Mouse (Mus musculus) R1 (cell line): ENCODE measurements around the gene Mansc1.

Experiments
- DNase-seq: peaks from one replicate; pipeline ENCODE4 v3.0.0-alpha.2; 2018; ENCODE audit warnings: low read depth, low spot score

The Mansc1 gene

GRCm38 (mm10) chr6:134599239-134599638, 33.0 kb downstream of the Mansc1 start:
- no peak for DNase-seq

DNA sequence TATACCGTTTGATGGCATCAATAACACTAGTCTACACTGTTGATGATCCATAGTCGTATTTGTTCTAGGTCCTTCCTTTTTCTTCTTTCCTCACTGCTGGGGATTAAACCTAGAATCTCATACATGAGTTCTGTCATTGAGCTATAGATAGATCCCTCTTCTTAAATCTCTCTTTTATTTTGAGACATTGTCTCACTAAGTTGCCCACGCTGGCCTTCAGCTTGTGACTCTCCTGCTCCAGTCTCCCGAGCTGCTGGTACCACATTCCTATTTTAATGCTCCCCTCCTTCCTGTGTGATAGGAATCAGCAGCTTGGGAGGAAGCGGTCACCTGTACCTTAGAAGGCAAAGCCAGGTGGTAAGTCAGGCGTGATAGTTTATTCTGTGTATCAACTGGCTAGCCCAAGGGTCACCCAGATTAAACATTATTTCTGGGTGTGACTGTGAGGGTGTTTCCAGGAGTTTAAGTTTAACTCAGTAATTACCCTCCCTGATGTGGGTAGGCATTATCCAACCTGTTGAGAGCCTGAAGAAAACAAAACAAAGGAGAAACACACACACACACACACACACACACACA, 34.5 kb downstream of the Mansc1 start:
- no peak for DNase-seq

- peak; percentile 53 for DNase-seq
These were observed 37.5 kb downstream of the Mansc1 start for GRCm38 (mm10) chr6:134594569-134595442.

GRCm38 (mm10) chr6:134591614-134592013, 40.7 kb downstream of the Mansc1 start:
- DNase-seq = peak; percentile 50

GRCm38 (mm10) chr6:134586241-134586640, 46.0 kb downstream of the Mansc1 start:
- no peak for DNase-seq

GRCm38 (mm10) chr6:134584616-134585015, 47.7 kb downstream of the Mansc1 start:
- DNase-seq = no peak

DNA sequence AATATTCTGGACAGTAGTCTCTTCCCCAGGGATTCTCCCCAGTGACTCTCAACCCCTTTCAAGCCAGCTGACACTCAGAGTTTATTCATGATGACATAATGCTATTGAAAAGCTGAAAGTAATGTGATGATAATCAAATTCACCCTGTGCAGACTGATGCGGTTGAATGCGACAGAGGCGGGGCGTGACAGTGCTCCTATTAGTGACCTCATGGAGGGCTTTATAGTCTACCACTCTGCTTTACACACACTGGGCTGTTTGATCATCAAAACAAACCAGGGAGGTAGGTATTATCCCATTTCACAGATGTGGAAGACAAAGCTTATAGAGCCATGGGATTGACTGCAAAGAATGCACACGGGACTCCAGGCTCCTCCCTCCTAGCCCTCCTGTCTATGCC, 50.2 kb downstream of the Mansc1 start:
- DNase-seq = no peak

DNA sequence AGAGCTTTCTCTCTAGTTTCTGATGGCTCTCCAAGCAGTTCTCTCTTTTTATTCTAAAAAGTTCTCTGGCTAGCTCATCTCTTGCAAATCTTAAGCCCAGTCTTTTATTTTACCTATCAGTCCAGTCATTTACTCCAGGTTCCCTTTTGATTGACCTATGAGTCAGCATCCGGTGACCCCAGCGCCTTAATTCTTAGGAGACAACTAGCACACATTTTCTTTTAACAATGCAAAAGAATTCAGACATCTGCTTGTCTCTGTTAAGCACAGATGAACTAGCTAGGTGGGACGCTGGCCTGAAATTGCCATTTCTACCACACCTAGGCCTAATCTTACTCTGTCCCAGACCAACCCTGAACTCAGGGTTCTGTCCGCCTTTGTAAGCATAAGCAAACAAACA, 52.8 kb downstream of the Mansc1 start:
- peak; percentile 88 for DNase-seq

- DNase-seq = peak; percentile 54
These were observed 54.2 kb downstream of the Mansc1 start for GRCm38 (mm10) chr6:134578039-134578438.

- no peak for DNase-seq
These were observed 57.0 kb downstream of the Mansc1 start for GRCm38 (mm10) chr6:134575288-134575741.

DNA sequence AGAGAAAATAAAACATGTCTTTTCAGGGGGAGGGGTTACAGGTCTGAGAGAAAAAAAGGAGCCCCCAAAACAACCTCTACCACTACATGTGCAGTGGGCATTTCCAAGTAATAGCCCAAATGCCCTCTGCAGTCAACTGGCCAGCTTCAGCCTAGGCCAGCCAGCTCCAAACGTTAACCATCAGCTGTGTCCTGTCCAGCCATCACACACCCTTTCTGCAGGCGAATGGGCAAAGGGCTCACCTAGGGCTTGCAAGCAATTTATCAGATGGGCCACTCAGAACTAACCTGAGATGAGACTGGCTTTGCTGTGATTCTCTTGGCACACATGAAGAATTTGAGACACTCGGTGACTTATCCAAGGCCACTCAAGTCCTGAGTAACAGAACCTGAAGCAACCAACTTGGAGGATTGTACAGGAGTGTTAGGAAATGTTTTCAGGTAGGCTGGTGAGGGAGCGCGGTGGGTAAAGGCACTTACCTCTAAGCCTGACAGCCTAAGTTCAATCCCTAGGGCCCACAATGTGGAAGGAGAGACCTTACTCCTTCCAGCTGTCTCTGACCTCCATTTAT, 64.2 kb downstream of the Mansc1 start:
- DNase-seq = no peak

DNA sequence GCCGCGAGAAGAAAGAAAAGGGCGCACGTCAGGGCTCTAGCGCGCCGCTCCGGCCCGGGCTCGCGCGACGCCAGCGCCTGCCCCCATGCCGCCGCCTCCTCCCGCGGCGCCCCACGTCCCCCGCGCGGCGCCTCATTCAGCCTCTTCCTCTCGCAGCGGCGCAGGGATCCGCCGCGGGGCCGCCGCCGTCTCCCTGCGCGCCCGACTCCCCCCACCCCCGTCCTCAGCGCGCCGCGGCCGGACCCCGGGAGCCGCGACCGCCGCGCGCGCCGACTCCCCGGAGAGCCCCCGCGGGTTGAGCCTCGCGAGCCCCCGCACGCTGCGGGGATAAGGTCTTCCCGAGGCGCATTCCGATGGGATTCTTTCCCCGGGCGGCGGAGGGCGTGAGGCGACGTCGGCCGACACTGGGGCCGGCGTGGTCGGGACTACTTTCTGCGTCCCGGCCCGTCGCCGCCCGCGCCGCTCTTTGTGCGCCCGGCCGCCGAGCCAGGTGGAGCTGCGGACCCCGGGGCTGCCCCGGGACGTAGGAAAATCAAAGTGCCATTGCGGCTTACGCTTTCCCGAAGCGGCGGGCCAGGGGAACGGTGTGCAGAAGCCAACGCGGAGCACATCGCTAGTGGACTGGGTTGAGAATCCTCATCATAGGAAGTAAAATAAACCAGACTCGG, 65.3 kb downstream of the Mansc1 start, which contains the start of gene Lrp6:
Lrp6 (minus strand) TSS at position 148 of the 668 bp plus-strand sequence.
- peak; percentile 85 for DNase-seq

- peak; percentile 37 for DNase-seq
These were observed 66.0 kb downstream of the Mansc1 start for GRCm38 (mm10) chr6:134566248-134566817.

GRCm38 (mm10) chr6:134565606-134566247, 66.6 kb downstream of the Mansc1 start:
- DNase-seq = peak; percentile 42

- DNase-seq = no peak
These were observed 67.7 kb downstream of the Mansc1 start for GRCm38 (mm10) chr6:134564539-134564938.

GRCm38 (mm10) chr6:134559635-134560034, 72.7 kb downstream of the Mansc1 start:
- no peak for DNase-seq
